Mouse (Mus musculus) neural tube, embryonic 14.5 days (tissue): ENCODE data around the gene Acbd6. TPM values are rescaled to one million over a fixed set of nuclear protein-coding genes. Genes with fewer than 3 reads are reported as not detected.

Experiments used
- ATAC-seq: fragments of 200-750 bp; cut with Nextera tagmentation; 2 replicates; pipeline ENCODE4 v1.8.0; 2017; ENCODE audit warnings: low read depth, mild to moderate bottlenecking, moderate TSS enrichment, moderate library complexity
- H3K27ac ChIP-seq: fragments of 300-500 bp; sonication (generic); 2 replicates; pipeline ENCODE4 v1.5.1; 2014; ENCODE audit warnings: low read depth, mild to moderate bottlenecking, control low read depth, low read length, moderate library complexity, mixed read lengths
- H3K27me3 ChIP-seq: fragments of 300-500 bp; sonication (generic); 2 replicates; pipeline ENCODE4 v1.6.1; 2014; ENCODE audit warnings: low read length; ENCODE audit not compliant: control insufficient read depth, insufficient read depth
- H3K36me3 ChIP-seq: fragments of 300-500 bp; sonication (generic); 2 replicates; pipeline ENCODE4 v1.6.1; 2014; ENCODE audit warnings: low read length, mixed read lengths; ENCODE audit not compliant: control insufficient read depth, insufficient read depth
- H3K4me1 ChIP-seq: fragments of 300-500 bp; sonication (generic); 2 replicates; pipeline ENCODE4 v1.6.1; 2014; ENCODE audit warnings: low read length; ENCODE audit not compliant: control insufficient read depth, insufficient read depth
- H3K4me2 ChIP-seq: fragments of 300-500 bp; sonication (generic); 2 replicates; pipeline ENCODE4 v1.6.1; 2014; ENCODE audit warnings: mild to moderate bottlenecking, low read depth, low read length, control low read depth
- H3K4me3 ChIP-seq: fragments of 300-500 bp; sonication (generic); 2 replicates; pipeline ENCODE4 v1.5.1; 2014; ENCODE audit warnings: low read depth, low read length, control low read depth, mixed read lengths
- H3K9ac ChIP-seq: fragments of 300-500 bp; sonication (generic); replicated peaks from 2 replicates; pipeline ENCODE4 v1.6.1; 2014; ENCODE audit warnings: low read depth, mild to moderate bottlenecking, control low read depth, low read length, mixed read lengths
- H3K9me3 ChIP-seq: fragments of 300-500 bp; sonication (generic); 2 replicates; pipeline ENCODE4 v1.6.1; 2016; ENCODE audit warnings: low read length; ENCODE audit not compliant: control insufficient read depth
- WGBS: fragments of 180-500 bp; shearing (Covaris S2); extraction: QIAGEN DNeasy Blood & Tissue Kit; methylation state at CpG from one replicate; pipeline ENCODE4 v1.1.7; 2014; 5-methylcytosine and 5-hydroxymethylcytosine counted together
- polyA plus RNA-seq: library from polyadenylated mRNA; unstranded; fragments of >200 nt; fragmentation: Nextera tagmentation; extraction: Ambion mirVana; gene quantifications from 2 replicates; pipeline ENCODE4 v1.2.1, GENCODE M21; 2014

Gene Acbd6
- polyA plus RNA-seq, 1 experiment from 2014 or later: 108 TPM

DNA sequence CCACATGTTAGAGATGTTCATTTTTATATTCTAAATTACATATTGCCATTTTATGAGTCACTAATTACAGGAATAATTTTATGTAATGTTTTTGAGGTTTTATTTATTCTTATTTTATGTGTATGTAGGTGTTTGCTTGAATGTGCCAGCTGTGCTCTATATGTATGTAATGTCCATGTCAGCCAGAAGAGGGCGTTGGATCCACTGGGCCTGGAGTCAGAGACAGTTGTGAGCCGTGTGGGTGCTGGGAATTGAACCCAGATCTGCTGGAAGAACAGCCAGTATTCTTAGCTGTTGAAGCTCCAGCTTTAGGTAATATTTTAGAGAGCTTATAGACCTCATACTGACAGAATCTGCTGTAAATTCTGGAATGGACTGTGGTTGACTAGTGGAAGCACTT lies 56.5 kb downstream of the Acbd6 start:
- Histone ChIP-seq H3K27ac (no peak overlapping the region), H3K27me3 (no peaks in the 10 kb centered on the region), H3K9ac (no peak overlapping the region), H3K36me3 (no peaks in the 10 kb centered on the region), H3K9me3 (no peaks in the 10 kb centered on the region), H3K4me1 (no peaks in the 10 kb centered on the region), H3K4me3 (no peak overlapping the region), H3K4me2 (no peak overlapping the region)
- ATAC-seq: no peak
- 56% methylated on average over 2 of the region's 2 CpGs for WGBS

DNA sequence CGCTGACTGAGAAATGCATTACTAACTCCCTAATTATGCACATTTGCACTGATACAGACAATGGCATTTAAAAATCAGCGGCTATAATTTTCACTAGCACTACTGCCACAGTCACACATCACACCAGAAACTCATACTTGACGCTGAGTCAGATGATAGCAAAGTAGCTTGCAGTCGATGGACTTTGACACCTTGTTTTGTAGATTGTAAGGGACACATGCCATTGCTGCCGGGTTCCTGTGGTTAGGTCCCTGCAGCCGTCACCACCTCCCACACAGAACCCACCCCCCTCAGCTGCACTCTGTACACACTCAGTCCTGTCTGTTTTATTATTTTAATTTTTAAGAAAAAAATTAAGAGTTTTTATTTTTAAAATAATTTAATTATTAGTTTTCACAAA lies 63.2 kb downstream of the Acbd6 start:
- no peak overlapping the region for H3K9ac ChIP-seq
- no peak overlapping the region for H3K4me3 ChIP-seq
- H3K4me1 ChIP-seq: no peaks in the 10 kb centered on the region
- no peak overlapping the region for H3K27ac ChIP-seq
- H3K27me3 ChIP-seq: no peaks in the 10 kb centered on the region
- 92% methylated on average over 6 of the region's 6 CpGs for WGBS
- no peaks in the 10 kb centered on the region for H3K9me3 ChIP-seq
- H3K36me3 ChIP-seq: no peaks in the 10 kb centered on the region
- ATAC-seq: no peak
- no peak overlapping the region for H3K4me2 ChIP-seq

DNA sequence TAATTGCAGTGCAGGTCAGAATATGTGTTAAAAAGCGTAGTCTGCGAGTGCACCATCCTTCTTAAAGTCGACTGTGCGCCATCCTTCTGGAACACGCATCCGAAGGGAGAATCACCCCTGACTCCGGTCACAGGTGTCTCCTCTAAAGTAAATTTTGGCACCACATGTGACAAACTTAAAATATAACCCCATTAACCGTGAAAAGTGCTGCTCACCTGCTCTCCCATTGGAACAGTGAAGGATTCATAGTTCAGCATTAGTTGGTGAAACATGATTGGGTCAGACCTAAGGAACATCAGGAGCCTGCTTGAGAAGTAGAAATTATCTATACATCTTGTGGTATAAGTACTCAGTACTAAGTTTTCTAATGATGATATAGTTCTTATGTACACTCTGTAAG lies 65.3 kb downstream of the Acbd6 start:
- no peak overlapping the region for H3K4me2 ChIP-seq
- no peaks in the 10 kb centered on the region for H3K9me3 ChIP-seq
- H3K4me1 ChIP-seq: no peaks in the 10 kb centered on the region
- H3K36me3 ChIP-seq: no peaks in the 10 kb centered on the region
- WGBS: 87% methylated on average over 8 of the region's 8 CpGs
- H3K27me3 ChIP-seq: no peaks in the 10 kb centered on the region
- no peak overlapping the region for H3K9ac ChIP-seq
- no peak for ATAC-seq
- no peak overlapping the region for H3K27ac ChIP-seq
- no peak overlapping the region for H3K4me3 ChIP-seq

DNA sequence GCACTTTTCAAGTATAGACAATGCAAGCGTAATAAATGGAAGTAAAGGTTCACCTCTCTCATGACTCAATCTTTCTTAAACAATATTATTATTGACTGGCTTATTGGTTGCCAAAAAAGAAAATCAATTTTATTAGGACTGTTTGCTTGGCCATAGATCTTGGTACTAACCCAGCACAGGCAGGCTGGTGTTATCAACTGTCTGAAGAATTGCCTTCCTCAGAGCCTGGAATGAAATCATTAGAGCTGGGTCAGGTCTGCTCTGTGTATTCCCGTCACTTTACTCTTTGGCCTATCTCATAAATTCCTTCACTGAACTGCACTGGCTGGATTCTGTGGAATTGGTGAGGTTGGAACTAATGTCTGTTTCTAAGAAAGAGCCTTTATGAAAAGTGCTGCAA lies 69.8 kb downstream of the Acbd6 start:
- Histone ChIP-seq H3K9me3 (no peaks in the 10 kb centered on the region), H3K27ac (no peak overlapping the region), H3K27me3 (no peaks in the 10 kb centered on the region), H3K4me2 (no peak overlapping the region), H3K36me3 (no peaks in the 10 kb centered on the region), H3K4me3 (no peak overlapping the region), H3K9ac (no peak overlapping the region), H3K4me1 (no peaks in the 10 kb centered on the region)
- no peak for ATAC-seq
- WGBS: 76% methylated on average over 2 of the region's 2 CpGs

DNA sequence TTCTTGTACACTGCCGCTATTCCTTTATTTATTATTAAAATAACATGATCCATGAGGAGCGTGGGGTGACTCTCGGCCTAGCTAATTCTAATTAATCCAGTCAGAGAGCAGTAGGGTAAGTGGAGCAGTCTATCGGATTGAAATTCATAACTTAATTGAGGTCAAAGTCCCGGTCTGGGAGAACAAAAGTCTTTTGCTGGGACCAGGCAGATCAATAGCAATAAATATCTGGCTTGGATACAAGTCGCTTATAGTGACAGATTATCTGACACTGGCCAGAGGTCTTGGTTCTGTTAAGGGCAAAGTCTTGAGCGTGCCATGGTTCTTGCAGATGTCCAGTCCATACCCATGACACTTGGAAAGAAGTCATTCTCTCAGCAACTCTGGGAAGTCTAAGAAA lies 78.7 kb downstream of the Acbd6 start:
- no peak overlapping the region for H3K4me3 ChIP-seq
- no peaks in the 10 kb centered on the region for H3K4me1 ChIP-seq
- no peak overlapping the region for H3K9ac ChIP-seq
- no peak overlapping the region for H3K4me2 ChIP-seq
- ATAC-seq: no peak
- no peak overlapping the region for H3K27ac ChIP-seq
- H3K27me3 ChIP-seq: no peaks in the 10 kb centered on the region
- no peaks in the 10 kb centered on the region for H3K9me3 ChIP-seq
- H3K36me3 ChIP-seq: no peaks in the 10 kb centered on the region
- WGBS: 84% methylated on average over 7 of the region's 7 CpGs

DNA sequence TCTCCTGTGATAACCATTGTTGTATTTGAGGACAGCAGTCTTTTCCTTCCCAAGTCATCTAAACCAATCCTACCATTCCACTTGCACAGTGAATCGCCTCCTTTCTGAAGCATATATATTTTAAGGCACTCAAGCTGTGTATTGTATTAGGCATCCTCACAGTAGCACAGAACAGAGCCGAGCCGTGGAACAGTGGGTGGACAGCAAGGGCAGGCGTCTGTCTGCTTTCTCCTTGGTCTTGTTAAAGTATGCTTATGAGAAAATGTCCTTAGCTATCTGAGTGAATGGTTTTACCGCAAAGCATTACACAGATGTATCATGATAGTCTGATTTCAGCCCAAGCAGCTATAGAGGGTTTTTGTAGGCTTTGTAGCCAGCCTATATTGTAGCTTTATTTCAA lies 87.9 kb downstream of the Acbd6 start:
- no peak overlapping the region for H3K4me2 ChIP-seq
- no peaks in the 10 kb centered on the region for H3K27me3 ChIP-seq
- H3K36me3 ChIP-seq: no peaks in the 10 kb centered on the region
- no peak overlapping the region for H3K9ac ChIP-seq
- H3K4me3 ChIP-seq: no peak overlapping the region
- WGBS: 88% methylated on average over 5 of the region's 5 CpGs
- H3K4me1 ChIP-seq: no peaks in the 10 kb centered on the region
- no peaks in the 10 kb centered on the region for H3K9me3 ChIP-seq
- no peak for ATAC-seq
- H3K27ac ChIP-seq: no peak overlapping the region

DNA sequence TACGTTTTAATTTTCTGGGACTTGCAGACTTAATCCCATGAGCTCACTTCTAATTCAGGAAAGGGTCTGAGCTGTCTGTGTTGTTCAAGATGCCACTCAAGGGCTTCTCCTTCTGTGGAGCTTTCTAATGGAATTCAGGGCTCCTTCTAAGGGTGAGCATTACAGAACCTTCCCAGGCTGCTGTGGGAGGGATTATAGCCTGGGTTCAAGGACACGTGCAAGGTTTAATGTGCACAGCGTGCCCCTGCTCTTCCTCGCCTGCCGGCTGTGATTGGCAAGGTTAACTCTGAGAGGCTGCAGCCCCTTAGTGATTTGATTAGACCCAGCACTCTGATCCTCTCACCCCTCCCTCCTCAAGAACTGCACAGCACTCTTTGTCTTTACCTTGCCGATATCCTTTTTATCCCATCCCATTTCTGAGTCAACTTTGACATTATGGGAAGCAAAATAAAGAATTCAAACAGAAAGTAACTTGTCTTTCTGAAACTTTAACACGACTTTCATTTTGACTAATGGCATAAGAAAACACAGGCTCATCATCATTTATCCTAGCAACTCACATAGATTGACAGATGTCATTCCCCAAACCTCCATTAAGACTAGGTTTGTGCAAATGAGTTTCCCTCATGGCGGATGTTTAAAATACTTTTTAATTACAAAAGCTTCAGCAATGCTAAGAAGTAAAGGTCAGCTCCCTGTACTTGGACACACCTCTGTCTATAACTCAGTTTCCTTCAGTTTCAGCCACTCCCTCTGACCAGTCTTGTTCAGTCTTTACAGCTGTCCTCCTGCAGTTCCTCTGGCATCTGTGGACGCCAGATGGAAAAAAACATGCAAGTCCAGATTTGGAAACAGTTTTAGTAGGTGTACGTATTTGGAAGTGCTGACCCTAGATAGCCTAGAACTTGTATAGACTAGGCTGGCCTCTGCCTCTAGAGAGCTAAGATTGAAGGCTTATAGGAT lies 88.7 kb downstream of the Acbd6 start:
- no peaks in the 10 kb centered on the region for H3K9me3 ChIP-seq
- H3K4me3 ChIP-seq: no peak overlapping the region
- H3K4me2 ChIP-seq: no peak overlapping the region
- 74% methylated on average over 10 of the region's 10 CpGs for WGBS
- ATAC-seq: no peak
- no peaks in the 10 kb centered on the region for H3K27me3 ChIP-seq
- no peaks in the 10 kb centered on the region for H3K36me3 ChIP-seq
- no peaks in the 10 kb centered on the region for H3K4me1 ChIP-seq
- H3K9ac ChIP-seq: no peak overlapping the region
- H3K27ac ChIP-seq: no peak overlapping the region

DNA sequence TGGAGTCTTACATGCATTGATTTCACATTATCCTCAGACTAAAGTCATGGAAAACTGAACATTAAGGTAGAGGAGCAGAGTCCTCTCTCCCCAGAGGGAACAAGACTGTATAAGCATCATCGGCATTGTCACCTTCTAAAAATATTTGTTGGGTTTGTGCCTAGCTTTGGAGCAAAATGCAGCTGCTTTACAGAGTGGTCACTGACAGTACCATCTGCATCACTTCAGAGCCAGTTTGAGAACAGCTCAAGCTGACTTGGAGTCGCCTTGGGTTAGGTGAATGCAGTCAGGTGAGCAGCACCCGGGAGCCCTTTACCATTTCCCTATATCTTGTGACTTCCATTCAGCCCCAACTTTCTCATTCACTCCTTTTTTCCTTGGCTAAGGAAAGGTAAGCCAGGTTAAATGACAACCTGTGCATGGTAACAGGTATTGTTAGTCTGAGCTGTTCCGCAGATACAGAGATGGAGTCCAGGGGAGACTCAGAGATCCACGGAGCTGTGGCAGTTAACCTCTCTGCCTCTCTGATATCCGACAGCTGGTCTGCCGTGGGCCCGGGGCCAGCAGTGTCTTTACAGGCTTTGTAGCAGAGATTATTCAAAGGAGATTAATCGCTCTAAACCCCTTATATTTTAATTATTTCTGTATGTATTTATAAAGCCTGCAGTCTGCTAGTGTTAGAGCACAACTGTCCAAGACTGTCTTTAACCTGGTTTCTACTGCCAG lies 92.4 kb downstream of the Acbd6 start:
- Histone ChIP-seq H3K27me3 (no peaks in the 10 kb centered on the region), H3K4me3 (no peak overlapping the region), H3K36me3 (no peaks in the 10 kb centered on the region), H3K4me1 (no peaks in the 10 kb centered on the region), H3K4me2 (no peak overlapping the region), H3K9me3 (no peaks in the 10 kb centered on the region), H3K9ac (no peak overlapping the region), H3K27ac (no peak overlapping the region)
- no peak for ATAC-seq
- WGBS: 83% methylated on average over 9 of the region's 9 CpGs

DNA sequence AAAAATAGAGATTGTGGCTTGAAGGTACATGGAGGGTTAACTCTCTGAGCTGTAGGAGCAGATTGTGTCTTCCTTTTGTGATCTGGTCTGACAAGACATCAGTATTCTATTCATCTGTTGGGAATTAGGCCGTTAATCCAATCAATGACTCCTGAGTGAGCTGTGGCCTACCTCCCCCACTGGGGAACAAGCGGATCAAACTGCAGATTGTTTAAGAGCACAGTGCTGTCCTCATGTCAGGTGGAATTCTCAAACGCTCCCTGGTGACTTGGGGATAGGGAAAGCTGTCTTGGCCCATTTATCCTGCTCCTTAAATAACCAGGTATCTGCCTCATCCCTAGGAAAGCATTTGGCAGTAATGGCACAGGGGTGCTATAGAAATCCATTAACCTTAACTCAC lies 97.0 kb downstream of the Acbd6 start:
- ATAC-seq: no peak
- Histone ChIP-seq H3K36me3 (no peaks in the 10 kb centered on the region), H3K9ac (no peak overlapping the region), H3K4me2 (no peak overlapping the region), H3K27me3 (no peaks in the 10 kb centered on the region), H3K4me1 (no peaks in the 10 kb centered on the region), H3K9me3 (no peaks in the 10 kb centered on the region), H3K4me3 (no peak overlapping the region), H3K27ac (no peak overlapping the region)
- WGBS: 20% methylated on average over 3 of the region's 3 CpGs
